Mouse (Mus musculus): ENCODE data around the gene Ilf2.
A peak's percentile ranks its signal among the peaks of the same experiment; 100 is the strongest.

Gene Ilf2

DNA sequence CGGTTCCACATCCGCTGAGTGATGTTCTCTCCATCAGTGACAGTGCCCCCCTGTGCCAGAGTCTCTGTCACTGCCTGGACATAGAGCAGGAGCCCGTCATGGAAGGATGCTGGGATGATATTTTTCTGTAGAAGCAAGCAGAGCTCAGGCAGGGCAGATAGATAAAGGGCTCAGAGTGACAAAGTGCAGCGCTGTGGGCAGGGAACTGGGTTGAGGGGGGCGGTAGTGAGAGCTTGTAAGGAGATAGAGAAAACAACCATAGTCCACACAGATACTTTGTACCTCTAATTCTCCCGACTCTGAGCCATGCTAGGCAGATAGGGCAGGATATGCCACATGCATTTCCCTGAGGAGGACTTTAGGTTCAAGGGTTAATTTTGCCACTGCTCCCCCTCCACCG, 13.3 kb upstream of the Ilf2 start:
- DNase-seq (ENCODE audit: low spot score in 2 of 2), result no peak

DNA sequence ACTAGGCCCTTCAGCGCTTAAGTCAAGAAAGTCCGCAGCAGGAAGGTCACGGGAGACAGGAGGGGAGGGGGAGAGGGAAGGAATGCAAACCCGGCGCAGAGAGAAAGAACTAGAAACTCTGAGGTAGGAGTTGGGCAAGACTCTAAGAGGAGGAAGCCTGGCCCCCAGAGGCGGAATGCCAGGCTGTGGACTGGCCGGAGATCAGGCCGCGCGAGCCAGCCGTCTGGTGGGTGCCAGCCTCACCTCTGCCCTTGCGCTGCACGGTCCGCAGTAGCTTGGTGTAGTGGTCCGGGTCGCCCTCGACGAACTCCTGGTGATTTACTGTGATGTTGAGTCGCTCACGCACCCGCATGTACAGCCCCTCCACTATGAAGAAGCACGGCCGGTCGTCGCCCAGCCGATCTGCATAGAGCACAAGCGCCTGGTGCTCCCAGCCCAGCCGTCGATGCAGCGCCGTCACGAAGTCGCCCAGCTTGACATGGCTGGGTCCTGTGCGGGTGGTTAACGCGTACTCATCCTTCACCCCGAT, 11.3 kb upstream of the Ilf2 start:
- DNase-seq (ENCODE audit: low spot score in 2 of 2), result peak in 1 of 2 experiments; percentile 29

DNA sequence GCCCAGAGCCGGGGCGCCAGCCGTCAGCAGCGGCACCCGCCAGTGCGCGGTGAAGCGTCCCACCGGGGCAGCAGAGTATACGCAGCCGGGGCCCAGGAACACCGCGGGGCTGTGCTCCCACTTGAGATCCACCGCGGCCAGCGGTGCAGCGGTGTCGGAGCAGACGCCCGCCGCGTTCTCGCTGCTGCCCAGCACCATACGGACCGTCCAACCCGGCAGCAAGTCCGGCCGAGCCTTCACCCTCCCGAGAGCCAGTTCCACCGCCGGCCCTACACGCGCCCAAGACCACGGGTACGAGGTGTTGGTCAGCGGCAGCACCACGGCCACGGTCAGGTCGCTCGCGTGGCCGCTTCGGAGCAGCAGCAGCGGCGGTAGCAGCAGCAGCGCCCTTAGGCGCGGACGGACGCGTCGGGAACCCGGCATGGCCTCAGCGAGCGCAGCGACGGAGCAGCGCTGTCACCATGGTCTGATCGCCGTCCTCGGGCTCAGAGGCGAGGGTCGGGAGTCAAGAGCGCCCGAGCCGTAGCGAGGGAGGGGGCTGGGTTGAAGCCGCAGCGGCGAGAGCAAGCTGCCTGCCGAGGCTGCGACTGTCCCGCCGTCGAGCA, 10.7 kb upstream of the Ilf2 start:
- DNase-seq (ENCODE audit: low spot score in 2 of 2), result peak in 1 of 2 experiments; percentile 22

DNA sequence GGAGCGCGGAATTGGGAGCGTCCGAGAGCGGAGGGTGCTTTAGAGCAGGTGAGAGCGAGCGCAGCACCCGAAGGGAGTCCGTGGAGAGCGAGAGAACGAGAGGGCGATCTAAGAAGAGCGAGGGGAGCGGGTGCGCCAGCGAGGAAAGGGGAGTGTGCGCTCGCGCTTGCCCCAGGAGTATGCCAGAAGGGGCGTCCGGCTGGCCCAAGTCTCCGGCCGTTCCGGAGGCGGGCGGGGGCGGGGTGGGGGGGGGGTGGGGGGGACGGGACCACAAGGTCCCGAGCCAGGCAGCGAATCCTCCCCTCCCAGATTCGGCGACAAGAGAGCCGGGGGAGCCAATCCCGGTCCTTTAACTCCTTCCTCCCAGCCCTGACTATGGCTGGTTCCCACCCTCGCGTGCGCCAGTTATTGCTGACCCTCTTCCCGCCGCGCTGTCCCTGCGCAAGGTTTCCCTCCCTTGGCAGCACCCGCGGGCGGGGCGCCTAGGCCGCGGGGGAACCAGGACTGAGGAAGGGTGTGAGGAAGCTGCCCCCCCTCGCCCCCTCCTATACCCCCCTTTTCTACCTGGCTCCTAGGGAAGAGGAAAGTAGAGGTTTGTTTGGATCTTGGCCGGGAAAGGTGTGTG, 10.1 kb upstream of the Ilf2 start, which contains the start of gene Npr1:
Gene Npr1 (minus strand): TSS at position 181 of the 625 bp plus-strand sequence.
- DNase-seq (ENCODE audit: low spot score in 2 of 2), result peak; percentile 54 to 64

DNA sequence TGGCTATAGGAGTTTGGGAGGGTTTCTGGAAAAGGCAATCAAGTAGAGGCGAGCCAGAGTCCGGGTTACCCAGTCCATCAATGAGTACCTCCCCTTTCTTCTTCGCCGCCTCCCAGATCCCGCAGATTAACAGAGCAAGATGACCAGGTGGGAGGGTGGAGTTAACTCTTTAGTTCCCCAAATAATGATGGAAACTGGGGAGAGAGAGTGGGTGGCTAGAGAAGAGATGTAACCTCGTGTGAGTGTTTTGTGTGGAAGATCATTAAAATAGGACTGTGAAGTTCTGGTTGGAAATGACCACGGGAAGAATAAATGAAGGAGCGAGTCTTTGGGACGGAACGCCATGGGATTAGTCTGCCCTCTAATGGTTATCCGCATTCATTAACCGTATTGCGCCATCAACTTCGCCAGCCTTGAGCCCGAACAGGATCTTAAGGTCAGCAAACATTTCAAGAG, 9.6 kb upstream of the Ilf2 start:
- DNase-seq (ENCODE audit: low spot score in 2 of 2), result peak in 1 of 2 experiments; percentile 44

DNA sequence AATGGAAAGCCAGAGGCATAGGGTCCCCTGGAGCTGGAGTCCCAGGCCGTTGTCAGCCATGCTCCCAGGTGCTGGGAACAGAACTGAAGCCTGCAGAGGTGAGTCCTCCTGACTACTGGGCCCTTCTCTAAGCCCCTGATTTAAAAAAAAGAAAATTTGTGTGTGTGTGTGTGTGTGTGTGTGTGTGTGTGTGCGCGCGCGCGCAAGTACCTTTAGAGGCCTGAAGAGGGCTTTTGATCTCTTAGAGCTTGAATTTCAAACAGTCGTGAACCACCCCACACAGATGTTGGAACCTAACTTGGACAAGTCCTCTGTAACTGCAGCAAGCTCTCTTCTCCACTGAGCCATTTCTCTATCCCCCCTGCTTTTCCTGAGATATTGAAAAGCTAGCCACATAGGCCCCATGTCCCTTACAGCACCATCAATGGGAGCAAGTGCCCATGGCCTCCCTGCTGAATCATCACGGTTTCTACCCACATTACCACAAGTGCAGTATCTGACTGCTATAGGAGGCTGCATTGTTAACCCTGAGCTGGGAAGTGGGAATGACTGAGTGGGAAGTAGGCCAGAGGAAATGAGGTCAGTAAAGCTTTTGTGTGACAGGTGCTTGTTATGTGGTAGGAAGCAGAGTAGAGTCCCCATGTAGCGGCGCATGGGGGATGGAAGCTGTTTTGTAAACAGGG, 8.2 kb upstream of the Ilf2 start:
- DNase-seq (ENCODE audit: low spot score in 2 of 2), result no peak

DNA sequence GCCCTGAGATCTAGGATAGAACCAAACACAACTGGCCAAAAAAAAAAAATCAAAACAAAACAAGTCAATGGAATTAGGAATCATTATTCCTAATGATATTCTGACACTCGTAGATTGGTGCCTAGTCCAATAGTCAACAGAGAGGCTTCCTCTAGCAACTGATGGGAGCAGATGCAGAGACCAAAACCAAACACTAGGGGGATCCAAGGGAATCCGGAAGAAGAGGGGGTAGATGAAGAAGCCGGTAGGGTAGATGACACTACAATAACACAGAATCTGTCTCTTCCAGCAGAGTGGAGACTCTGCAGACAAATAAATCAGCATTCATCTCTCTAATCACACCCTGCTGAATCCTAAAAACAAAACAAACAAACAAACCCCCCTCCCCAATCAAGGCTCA, 3.7 kb upstream of the Ilf2 start:
- no peak for DNase-seq (ENCODE audit: low spot score in 2 of 2)

DNA sequence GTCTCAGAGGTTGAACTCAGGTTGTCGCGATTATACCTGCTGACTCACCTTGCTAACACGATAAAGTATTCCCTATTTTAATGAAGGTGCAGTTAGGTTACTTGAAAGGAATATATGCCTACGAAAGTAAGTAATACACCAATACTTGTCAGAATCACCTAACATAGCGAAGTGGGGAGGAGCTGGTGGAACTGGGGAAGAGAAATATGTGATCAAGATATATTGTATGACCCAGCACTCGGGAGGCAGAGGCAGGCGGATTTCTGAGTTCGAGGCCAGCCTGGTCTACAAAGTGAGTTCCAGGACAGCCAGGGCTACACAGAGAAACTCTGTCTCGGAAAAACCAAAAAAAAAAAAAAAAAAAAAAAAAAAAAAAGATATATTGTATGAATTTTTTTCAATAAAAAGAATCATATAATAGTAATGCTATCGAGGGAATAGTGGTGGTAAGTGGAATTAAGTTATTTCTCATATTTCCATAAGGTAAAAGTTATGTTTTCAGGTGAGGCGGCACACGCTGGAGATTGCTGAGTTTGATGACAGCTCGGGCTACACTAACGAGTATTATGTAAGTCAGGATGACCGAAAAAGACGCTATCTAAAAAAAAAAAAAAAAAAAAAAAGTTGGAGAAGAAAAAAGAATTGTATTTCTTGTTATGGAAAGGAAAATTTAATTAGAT, 635 bp upstream of the Ilf2 start:
- DNase-seq (ENCODE audit: low spot score in 2 of 2), result no peak

DNA sequence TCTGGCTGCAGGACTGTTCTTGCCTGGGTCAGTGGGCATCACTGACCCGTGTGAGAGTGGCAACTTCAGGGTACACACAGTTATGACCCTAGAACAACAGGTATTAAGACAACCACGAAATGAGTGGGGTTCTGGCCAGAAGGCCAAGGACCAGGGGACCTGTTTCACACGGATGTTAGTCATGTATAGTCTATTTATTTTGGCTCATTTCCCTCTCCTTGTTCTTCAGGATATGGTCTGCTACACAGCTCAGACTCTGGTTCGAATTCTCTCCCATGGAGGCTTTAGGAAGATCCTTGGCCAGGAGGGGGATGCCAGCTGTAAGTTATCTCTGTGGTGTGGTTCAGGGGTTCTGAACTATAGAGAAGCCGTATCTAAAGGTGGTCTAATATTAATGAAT, 11.1 kb downstream of the Ilf2 start:
- DNase-seq (ENCODE audit: low spot score in 2 of 2), result no peak

DNA sequence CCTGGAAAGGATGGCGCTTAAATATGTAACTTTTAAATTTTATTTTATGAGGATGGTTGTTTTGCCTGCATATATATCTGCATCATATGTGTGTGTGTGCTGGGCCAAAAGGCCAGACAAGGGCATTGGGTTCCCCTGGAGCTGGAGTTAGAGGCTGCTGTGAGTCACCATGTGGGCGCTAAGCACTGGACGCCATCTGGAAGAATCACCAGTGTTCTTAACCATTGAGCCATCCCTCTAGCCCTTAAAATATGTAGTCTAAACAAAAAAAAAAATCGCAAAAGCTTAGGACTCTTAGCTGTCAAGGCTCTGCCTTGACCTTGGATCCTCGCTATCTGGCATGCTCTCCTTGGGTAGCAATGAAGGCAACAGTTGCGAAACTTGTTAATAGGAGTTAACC, 12.7 kb downstream of the Ilf2 start:
- no peak for DNase-seq (ENCODE audit: low spot score in 2 of 2)

DNA sequence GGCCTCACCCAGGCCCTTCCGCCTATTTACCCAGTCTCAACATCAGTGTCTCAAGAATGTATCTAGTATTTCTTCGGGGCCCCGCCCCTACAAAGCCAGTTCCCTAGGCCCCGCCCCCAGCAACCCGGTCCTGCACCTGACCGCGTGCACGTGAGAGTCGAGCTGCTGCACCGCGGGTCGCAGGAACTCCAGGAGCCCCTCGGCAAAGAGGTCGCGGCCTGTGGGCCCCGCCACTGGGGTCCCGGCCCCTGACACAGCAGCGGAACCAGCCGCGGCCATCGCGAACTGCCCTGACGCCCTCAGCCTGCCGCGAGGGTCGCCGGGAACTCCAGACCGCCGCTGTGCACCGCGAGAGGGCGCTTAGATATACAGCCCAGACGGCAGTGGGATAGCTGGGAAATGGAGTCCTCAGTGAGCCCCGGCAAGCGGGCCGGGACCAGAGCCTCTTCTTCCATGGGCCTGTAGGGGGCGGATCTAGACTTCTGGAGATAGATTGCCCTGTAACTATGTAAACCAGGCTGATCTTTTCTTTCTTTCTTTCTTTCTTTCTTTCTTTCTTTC, 14.8 kb downstream of the Ilf2 start, which contains the start of gene Snapin:
Gene Snapin (minus strand): TSS at position 338 of the 561 bp plus-strand sequence.
- peak; percentile 95 to 96 for DNase-seq (ENCODE audit: low spot score in 2 of 2)

DNA sequence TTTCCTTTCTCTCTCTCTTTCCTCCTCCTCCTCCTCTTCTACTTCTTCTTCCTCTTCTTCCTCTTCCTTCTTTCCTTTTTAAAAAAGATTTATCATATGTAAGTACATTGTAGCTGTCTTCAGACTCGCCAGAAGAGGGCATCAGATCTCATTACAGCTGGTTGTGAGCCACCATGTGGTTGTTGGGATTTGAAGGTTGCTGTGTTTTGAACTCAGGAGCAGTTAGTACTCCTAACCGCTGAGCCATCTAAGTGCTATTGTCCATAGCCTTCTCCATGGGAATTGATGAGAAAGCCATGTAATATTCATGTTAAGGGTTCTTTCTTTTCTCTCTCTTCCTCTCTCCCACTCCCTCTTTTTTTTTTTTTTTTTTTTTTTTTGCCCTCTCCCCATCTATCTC, 15.4 kb downstream of the Ilf2 start:
- no peak for DNase-seq (ENCODE audit: low spot score in 2 of 2)

DNA sequence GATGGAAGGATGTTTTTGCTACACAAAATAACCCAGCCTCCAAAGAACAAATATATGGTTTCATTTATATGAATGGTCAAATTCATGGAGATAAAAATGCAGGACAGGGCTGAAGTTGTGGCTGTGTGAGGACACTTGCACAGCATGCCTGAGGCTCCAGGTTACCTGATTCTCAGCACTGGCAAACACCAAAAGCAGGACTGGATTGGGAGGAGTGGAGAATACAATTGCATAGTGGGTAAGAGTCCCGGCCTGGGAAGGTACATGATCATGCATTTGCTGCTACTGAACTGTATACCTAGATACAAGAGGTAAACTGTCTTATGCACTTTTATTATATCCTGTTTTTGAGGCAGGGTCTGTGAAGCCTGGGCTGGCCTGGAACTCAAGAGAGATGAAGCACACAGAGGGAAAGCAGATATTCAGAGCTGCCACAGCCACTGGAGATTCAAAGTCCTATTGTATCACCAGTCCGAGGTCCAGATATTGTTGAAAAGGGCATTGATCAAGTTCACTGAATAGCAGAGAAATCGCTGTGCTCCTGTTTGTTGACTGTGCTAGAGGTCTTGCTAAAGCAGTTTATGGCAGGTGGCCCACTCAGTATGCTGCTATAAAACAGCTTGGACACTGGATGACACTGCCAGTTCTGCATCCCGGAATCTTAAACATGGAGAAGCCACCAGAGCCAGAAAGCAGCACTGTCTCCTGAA, 18.1 kb downstream of the Ilf2 start:
- DNase-seq (ENCODE audit: low spot score in 2 of 2), result no peak

DNA sequence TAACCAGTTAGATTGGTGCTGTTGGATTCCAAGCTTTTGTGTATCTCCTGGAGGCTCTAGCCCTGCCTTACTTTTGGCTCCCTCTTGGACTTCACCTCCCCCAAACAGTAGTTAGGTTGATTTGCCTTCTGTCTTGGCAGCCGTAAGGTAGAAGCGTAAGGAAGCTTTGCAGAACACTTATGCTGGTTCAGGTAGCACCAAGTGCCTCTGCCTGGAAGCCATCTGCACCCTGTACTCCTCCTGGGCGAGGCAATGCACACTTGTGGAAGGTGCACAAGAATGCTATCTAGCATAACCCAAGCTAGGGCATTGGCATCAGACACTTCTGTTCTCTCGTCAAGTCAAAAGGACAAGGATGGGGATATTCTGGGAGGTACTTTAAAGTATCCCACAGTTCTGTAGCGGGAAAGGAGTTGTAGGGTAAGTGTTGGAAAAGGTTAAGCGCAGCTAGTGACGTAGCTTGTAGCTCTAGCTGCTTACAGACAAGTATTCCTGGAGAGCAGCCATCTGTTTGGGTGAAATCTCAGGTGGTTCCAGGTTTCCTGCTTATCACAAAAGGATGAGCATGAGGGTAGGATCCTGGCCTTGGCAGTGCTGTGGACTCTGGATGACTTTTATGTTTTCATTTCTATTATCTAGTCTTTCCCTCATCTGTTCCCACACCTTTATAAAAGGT, 20.1 kb downstream of the Ilf2 start:
- no peak for DNase-seq (ENCODE audit: low spot score in 2 of 2)

DNA sequence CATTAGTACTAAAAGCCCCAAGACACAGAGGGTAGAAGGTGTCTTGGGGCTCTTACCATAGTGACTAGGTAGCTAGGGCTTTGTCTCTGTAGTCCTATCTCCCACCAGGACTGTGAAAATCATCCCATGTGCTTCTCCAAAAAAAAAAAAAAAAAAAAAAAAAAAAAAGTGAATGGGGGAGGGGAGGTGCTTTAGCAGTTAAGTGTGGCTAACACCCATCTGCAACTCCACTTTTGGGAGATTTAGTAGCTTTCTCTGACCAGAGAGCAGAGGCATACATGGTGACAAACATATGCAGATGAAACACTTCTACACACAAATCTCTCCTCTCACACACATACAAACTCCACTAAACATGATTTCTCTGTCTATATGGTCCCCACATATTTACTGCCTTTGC, 21.7 kb downstream of the Ilf2 start:
- no peak for DNase-seq (ENCODE audit: low spot score in 2 of 2)

DNA sequence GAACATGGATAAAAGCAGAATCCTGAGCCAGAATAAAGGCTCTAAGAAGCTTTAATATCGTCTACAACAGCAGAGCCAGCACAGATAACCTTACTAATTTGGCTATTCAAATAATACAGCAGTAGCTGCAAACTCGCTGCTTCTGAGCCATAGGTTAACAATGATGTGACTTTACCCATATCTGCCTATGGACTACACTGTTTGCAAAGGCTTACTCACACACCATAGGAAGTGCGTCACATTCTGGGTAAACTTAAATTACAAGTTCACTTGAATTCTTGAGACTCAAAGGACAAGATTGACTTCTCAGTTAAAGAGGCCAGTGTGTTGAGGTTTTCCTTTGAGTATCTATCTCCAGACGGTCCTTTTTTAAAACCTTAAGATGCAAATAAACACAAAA, 27.5 kb downstream of the Ilf2 start:
- no peak for DNase-seq (ENCODE audit: low spot score in 2 of 2)

DNA sequence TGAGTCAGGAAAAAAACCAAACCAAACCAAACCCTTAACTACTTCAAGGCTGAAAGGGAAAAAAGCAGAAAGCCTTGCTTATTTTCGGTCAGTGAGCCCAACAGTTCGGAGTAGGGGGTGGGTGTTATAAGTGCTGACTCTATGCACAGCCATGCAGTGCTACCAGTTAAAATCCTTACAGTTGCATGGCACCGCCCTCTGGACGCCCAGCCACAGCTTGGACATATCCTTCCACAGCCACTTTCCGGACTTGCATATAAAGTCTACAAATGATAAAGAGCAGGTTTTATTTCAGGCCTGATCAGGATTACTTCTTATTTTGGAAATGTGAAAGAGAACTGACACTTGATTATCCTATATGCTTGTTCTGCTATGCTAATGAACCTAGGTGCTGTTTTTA, 29.3 kb downstream of the Ilf2 start:
- no peak for DNase-seq (ENCODE audit: low spot score in 2 of 2)

DNA sequence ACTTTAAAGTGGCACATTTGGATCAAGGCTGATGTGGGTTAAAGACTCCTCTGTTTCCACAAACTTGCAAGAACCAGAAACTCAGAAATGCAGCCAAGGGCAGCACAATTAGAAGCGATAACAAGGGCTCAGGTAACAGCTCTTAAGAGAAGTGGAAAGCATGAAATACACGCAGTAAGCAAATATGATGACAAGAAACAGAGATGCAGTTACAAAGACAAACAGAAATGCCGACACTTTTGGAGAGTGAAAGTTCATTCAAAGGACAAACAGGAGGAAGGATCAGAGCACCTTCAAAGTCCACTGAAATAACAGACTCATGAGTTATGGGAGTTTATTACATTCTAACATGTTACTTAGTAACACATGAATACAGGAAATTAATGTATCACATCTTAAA, 30.4 kb downstream of the Ilf2 start:
- DNase-seq (ENCODE audit: low spot score in 2 of 2), result no peak

DNA sequence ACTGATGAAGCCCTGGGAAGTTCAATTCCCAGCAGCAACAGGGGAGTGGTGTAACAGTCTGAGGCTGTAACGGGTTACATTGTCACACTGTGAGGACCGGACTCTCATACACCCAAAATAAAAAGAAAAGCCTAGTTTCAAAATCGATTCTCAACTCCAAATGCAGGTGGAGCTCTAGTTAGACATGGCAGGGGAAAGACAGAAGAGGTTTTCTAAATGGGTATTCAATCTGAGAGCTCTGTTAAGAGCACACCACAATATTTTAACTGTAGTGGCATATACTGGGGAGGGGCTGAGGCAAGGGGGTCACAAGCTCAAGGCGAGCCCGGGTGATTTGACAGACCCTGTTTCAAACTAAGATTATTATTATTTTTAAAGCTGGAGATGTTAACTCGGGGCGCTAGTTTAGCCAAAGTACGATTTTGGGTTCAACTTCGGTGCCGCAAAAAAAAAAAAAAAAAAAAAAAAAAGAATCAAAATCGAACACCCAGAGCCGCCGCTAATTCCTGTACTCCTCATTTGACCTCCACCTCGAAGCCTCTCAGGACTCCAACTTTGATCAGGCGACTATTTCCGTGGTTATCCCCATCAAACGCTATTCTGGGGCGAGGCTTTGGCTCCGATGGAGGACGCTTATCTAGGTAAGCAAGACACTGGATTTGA, 32.5 kb downstream of the Ilf2 start:
- no peak for DNase-seq (ENCODE audit: low spot score in 2 of 2)
